Mouse (Mus musculus) C2C12 (cell line): ENCODE data around the gene Srpr. TPM values are rescaled to one million over a fixed set of nuclear protein-coding genes. Genes with fewer than 3 reads are reported as not detected.

Experiments
- H3K27me3 ChIP-seq: one replicate; pipeline ENCODE4 v1.6.1; 2011; ENCODE audit not compliant: control insufficient read depth, insufficient read depth, insufficient read length
- H3K36me3 ChIP-seq: one replicate; pipeline ENCODE4 v1.6.1; 2011; ENCODE audit not compliant: control insufficient read depth, insufficient read depth
- H3K4me3 ChIP-seq: one replicate; pipeline ENCODE4 v1.5.1; 2011; ENCODE audit warnings: mild to moderate bottlenecking, control low read depth; ENCODE audit not compliant: poor library complexity, insufficient read depth, severe bottlenecking
- H3K79me2 ChIP-seq: one replicate; pipeline ENCODE4 v1.6.1; 2011; ENCODE audit not compliant: control insufficient read depth, insufficient read depth
- H3K79me3 ChIP-seq: one replicate; pipeline ENCODE4 v1.6.1; 2011; ENCODE audit warnings: low read depth, control low read depth
- H3ac ChIP-seq: one replicate; pipeline ENCODE3; 2011; ENCODE audit warnings: low read depth; ENCODE audit not compliant: control insufficient read depth, insufficient read length
- CEBPB ChIP-seq: IDR thresholded peaks from one replicate; pipeline ENCODE4 v1.6.1; 2011; ENCODE audit warnings: low read depth, mild to moderate bottlenecking, control low read depth, moderate library complexity
- CTCF ChIP-seq: IDR thresholded peaks from one replicate; pipeline ENCODE4 v1.5.1; 2011; ENCODE audit not compliant: control insufficient read depth, insufficient read depth, insufficient read length
- FOSL1 ChIP-seq: IDR thresholded peaks from one replicate; pipeline ENCODE4 v1.8.0; 2011; ENCODE audit warnings: mild to moderate bottlenecking, low read length; ENCODE audit not compliant: poor library complexity, insufficient read depth, severe bottlenecking
- MAX ChIP-seq: IDR thresholded peaks from one replicate; pipeline ENCODE4 v1.6.1; 2011; ENCODE audit warnings: mild to moderate bottlenecking, control low read depth
- MYOD1 ChIP-seq: IDR thresholded peaks from one replicate; pipeline ENCODE4 v1.6.1; 2011; ENCODE audit warnings: low read depth; ENCODE audit not compliant: control insufficient read depth, insufficient read length
- MYOG ChIP-seq: IDR thresholded peaks from one replicate; pipeline ENCODE4 v1.6.1; 2011; ENCODE audit not compliant: control insufficient read depth, insufficient read length; ENCODE audit errors: extremely low read depth
- USF1 ChIP-seq: IDR thresholded peaks from one replicate; pipeline ENCODE4 v1.6.1; 2011; ENCODE audit warnings: low read depth, mild to moderate bottlenecking, control low read depth, moderate library complexity
- polyA plus RNA-seq: library from polyadenylated mRNA; unstranded; fragments of >200 nt; fragmentation: generic; extraction: Trizol; gene quantifications from one replicate; pipeline ENCODE4 v1.2.1, GENCODE M21; 2012; ENCODE audit warnings: missing spikeins

The Srpr gene
- polyA plus RNA-seq, 1 experiment, result 86.3 TPM

- TF ChIP-seq FOSL1, result no peak
- TF ChIP-seq CEBPB, result no peak
- TF ChIP-seq MAX, result no peak
- no peak for TF ChIP-seq MYOD1
- no peak for TF ChIP-seq CTCF
- no peak for TF ChIP-seq MYOG
- no peak overlapping the region for H3K4me3 ChIP-seq
Observed at GRCm38 (mm10) chr9:35238915-35239571, 39.1 kb downstream of the Srpr start.

GRCm38 (mm10) chr9:35239734-35240133 is 39.8 kb downstream of the Srpr start:
- Histone ChIP-seq H3K79me2 (no peaks in the 10 kb centered on the region), H3K4me3 (no peak overlapping the region), H3K36me3 (no peaks in the 10 kb centered on the region), H3K79me3 (no peaks in the 10 kb centered on the region), H3K27me3 (no peaks in the 10 kb centered on the region), H3ac (no peak overlapping the region)
- no peak for TF ChIP-seq MYOD1
- TF ChIP-seq MYOG, result no peak
- TF ChIP-seq FOSL1, result no peak
- no peak for TF ChIP-seq USF1
- TF ChIP-seq CEBPB, result no peak
- TF ChIP-seq MAX, result no peak
- no peak for TF ChIP-seq CTCF

More at GRCm38 (mm10) chr9:35238915-35239571, 39.1 kb downstream of the Srpr start:
- H3K36me3 ChIP-seq, result peaks cover under 1% of the 10 kb centered on the region
- H3K27me3 ChIP-seq, result no peaks in the 10 kb centered on the region
- no peak overlapping the region for H3ac ChIP-seq
- H3K79me2 ChIP-seq, result no peaks in the 10 kb centered on the region
- H3K79me3 ChIP-seq, result no peaks in the 10 kb centered on the region

GRCm38 (mm10) chr9:35247405-35247804 is 47.4 kb downstream of the Srpr start:
- H3ac ChIP-seq, result no peak overlapping the region
- no peak for TF ChIP-seq MYOD1

GRCm38 (mm10) chr9:35249476-35249875 is 49.5 kb downstream of the Srpr start:
- peaks cover 7% of the 10 kb centered on the region for H3K79me3 ChIP-seq
- no peaks in the 10 kb centered on the region for H3K36me3 ChIP-seq
- H3K4me3 ChIP-seq, result no peak overlapping the region
- peaks cover 12% of the 10 kb centered on the region for H3K79me2 ChIP-seq
- TF ChIP-seq CEBPB (no peak), MAX (no peak), FOSL1 (no peak), CTCF (no peak), USF1 (no peak), MYOG (no peak)
- no peaks in the 10 kb centered on the region for H3K27me3 ChIP-seq
- no peak overlapping the region for H3ac ChIP-seq

More at GRCm38 (mm10) chr9:35247405-35247804, 47.4 kb downstream of the Srpr start:
- peaks cover 12% of the 10 kb centered on the region for H3K79me2 ChIP-seq
- no peaks in the 10 kb centered on the region for H3K36me3 ChIP-seq
- no peak overlapping the region for H3K4me3 ChIP-seq
- H3K79me3 ChIP-seq, result peaks cover 5% of the 10 kb centered on the region
- no peaks in the 10 kb centered on the region for H3K27me3 ChIP-seq

- TF ChIP-seq USF1, result no peak
- no peak for TF ChIP-seq FOSL1
- TF ChIP-seq MAX, result no peak
- TF ChIP-seq MYOG, result no peak
- no peak for TF ChIP-seq CTCF
- no peak for TF ChIP-seq CEBPB
- H3K4me3 ChIP-seq, result no peak overlapping the region
- H3K27me3 ChIP-seq, result no peaks in the 10 kb centered on the region
- H3K79me3 ChIP-seq, result peaks cover 7% of the 10 kb centered on the region
- no peaks in the 10 kb centered on the region for H3K36me3 ChIP-seq
- H3K79me2 ChIP-seq, result peaks cover 7% of the 10 kb centered on the region
- H3ac ChIP-seq, result no peak overlapping the region
Observed at GRCm38 (mm10) chr9:35257365-35257764, 57.4 kb downstream of the Srpr start.

- TF ChIP-seq CEBPB, result no peak
- no peak for TF ChIP-seq MAX
- no peak for TF ChIP-seq FOSL1
- no peak for TF ChIP-seq MYOD1
- no peak for TF ChIP-seq MYOG
- TF ChIP-seq CTCF, result no peak
- no peak for TF ChIP-seq USF1
Observed at GRCm38 (mm10) chr9:35262418-35262817, 62.4 kb downstream of the Srpr start.

More at GRCm38 (mm10) chr9:35262418-35262817, 62.4 kb downstream of the Srpr start:
- H3K27me3 ChIP-seq, result no peaks in the 10 kb centered on the region
- peaks cover 44% of the 10 kb centered on the region for H3K79me2 ChIP-seq
- peaks cover 8% of the 10 kb centered on the region for H3K79me3 ChIP-seq
- H3ac ChIP-seq, result no peak overlapping the region
- no peak overlapping the region for H3K4me3 ChIP-seq
- H3K36me3 ChIP-seq, result peaks cover 3% of the 10 kb centered on the region
